Mouse (Mus musculus): Measurements from ENCODE around the gene Ccdc184.

DNA sequence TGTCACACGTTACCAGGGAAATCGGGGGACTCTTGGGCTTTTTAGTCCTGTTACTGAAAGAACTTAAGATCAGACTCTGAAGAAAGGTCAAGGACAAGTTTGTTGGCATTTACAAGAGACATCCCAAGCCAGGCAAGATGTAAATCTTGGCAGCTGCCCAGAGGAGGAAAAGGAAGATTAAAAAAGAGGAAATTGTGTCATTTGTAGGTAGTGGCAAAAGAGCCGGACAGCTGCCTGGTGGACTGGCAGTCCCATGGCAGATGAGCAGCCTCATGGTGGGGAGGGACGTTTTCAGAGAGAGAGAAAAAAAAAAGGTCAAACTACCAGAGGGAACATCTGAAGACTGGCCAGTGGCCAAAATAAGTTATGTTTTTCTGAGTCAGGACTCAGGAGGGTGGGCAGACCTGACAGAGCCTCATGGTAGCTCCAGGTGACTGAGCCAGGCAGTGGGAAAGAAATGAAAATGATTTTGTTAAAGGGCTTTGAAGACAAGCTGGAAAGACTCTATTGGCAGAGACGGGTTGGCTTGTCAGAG lies 46.4 kb downstream of the Ccdc184 start:
- TF ChIP-seq CTCF (IDR thresholded peaks at IDR 0.05; ENCODE audit: borderline replicate concordance, insufficient read depth, low read length) (no peak), POLR2A (IDR thresholded peaks at IDR 0.05; ENCODE audit: low read depth, low read length) (no peak)
